Mouse (Mus musculus) ZHBTc4 (cell line): ENCODE data around the gene Grk1.
A peak's percentile ranks its signal among the peaks of the same experiment; 100 is the strongest.

Experiments used
- DNase-seq: peaks from one replicate; pipeline ENCODE4 v3.0.0-alpha.2; 2011; ENCODE audit warnings: low read depth, low spot score

Gene Grk1

GRCm38 (mm10) chr8:13428156-13428555, 23.3 kb downstream of the Grk1 start:
- DNase-seq = no peak

- DNase-seq = no peak
These were observed 25.5 kb downstream of the Grk1 start for GRCm38 (mm10) chr8:13430412-13430811.

GRCm38 (mm10) chr8:13430866-13431265, 26.0 kb downstream of the Grk1 start:
- DNase-seq = no peak

- DNase-seq = no peak
These were observed 28.2 kb downstream of the Grk1 start for GRCm38 (mm10) chr8:13433130-13433529.

GRCm38 (mm10) chr8:13434889-13435288, 30.0 kb downstream of the Grk1 start, which contains the start of gene Tmem255b:
Gene Tmem255b (plus strand): TSS chr8:13435189.
- DNase-seq = no peak

- DNase-seq = no peak
These were observed 31.2 kb downstream of the Grk1 start for GRCm38 (mm10) chr8:13436052-13436451.

- DNase-seq = no peak
These were observed 32.6 kb downstream of the Grk1 start for GRCm38 (mm10) chr8:13437531-13437930.

- no peak for DNase-seq
These were observed 37.3 kb downstream of the Grk1 start for GRCm38 (mm10) chr8:13442152-13442551.

- DNase-seq = no peak
These were observed 41.6 kb downstream of the Grk1 start for GRCm38 (mm10) chr8:13446456-13446855.

- peak; percentile 74 for DNase-seq
These were observed 43.3 kb downstream of the Grk1 start for GRCm38 (mm10) chr8:13448145-13448544.

GRCm38 (mm10) chr8:13451747-13452277, 46.9 kb downstream of the Grk1 start:
- no peak for DNase-seq

GRCm38 (mm10) chr8:13454341-13455113, 49.6 kb downstream of the Grk1 start:
- DNase-seq = no peak

- DNase-seq = peak; percentile 74
These were observed 50.4 kb downstream of the Grk1 start for GRCm38 (mm10) chr8:13455295-13455694.

GRCm38 (mm10) chr8:13459431-13459830, 54.5 kb downstream of the Grk1 start:
- DNase-seq = no peak

- DNase-seq = no peak
These were observed 56.3 kb downstream of the Grk1 start for GRCm38 (mm10) chr8:13461085-13461765.

GRCm38 (mm10) chr8:13461843-13462242, 57.0 kb downstream of the Grk1 start:
- peak; percentile 68 for DNase-seq

- DNase-seq = no peak
These were observed 57.5 kb downstream of the Grk1 start for GRCm38 (mm10) chr8:13462392-13462791.

- DNase-seq = no peak
These were observed 60.4 kb downstream of the Grk1 start for GRCm38 (mm10) chr8:13465324-13465723.

- DNase-seq = no peak
These were observed 62.1 kb downstream of the Grk1 start for GRCm38 (mm10) chr8:13466989-13467388.

GRCm38 (mm10) chr8:13468737-13469136, 63.9 kb downstream of the Grk1 start:
- no peak for DNase-seq

- DNase-seq = no peak
These were observed 66.6 kb downstream of the Grk1 start for GRCm38 (mm10) chr8:13471484-13471883.
